Mouse (Mus musculus): ENCODE measurements around the gene Panx1. TPM values are rescaled to one million over a fixed set of nuclear protein-coding genes. Genes with fewer than 3 reads are reported as not detected.

Panx1 gene
- total RNA-seq, 2 experiments from 2014 or later: 14.7 to 15.0 TPM

- no peak for DNase-seq
Observed at GRCm38 (mm10) chr9:15023049-15023448, 22.2 kb downstream of the Panx1 start.

- no peak for DNase-seq
Observed at GRCm38 (mm10) chr9:15021156-15021555, 24.1 kb downstream of the Panx1 start.

GRCm38 (mm10) chr9:15020561-15021080 is 24.7 kb downstream of the Panx1 start:
- DNase-seq: no peak

GRCm38 (mm10) chr9:15018756-15019131 is 26.5 kb downstream of the Panx1 start:
- no peak for DNase-seq

GRCm38 (mm10) chr9:15017791-15018755 is 27.2 kb downstream of the Panx1 start:
- no peak for DNase-seq

GRCm38 (mm10) chr9:15015223-15015956 is 29.9 kb downstream of the Panx1 start:
- DNase-seq: peak; percentile 79

- DNase-seq: no peak
Observed at GRCm38 (mm10) chr9:15007566-15007965, 37.7 kb downstream of the Panx1 start.

- no peak for DNase-seq
Observed at GRCm38 (mm10) chr9:15004298-15004685, 41.0 kb downstream of the Panx1 start.

GRCm38 (mm10) chr9:15003676-15004297 is 41.5 kb downstream of the Panx1 start:
- no peak for DNase-seq

GRCm38 (mm10) chr9:15002995-15003613 is 42.2 kb downstream of the Panx1 start:
- no peak for DNase-seq

- no peak for DNase-seq
Observed at GRCm38 (mm10) chr9:14998790-14999189, 46.5 kb downstream of the Panx1 start.

- no peak for DNase-seq
Observed at GRCm38 (mm10) chr9:14997271-14998055, 47.8 kb downstream of the Panx1 start.

- no peak for DNase-seq
Observed at GRCm38 (mm10) chr9:14995525-14995924, 49.8 kb downstream of the Panx1 start.

- DNase-seq: no peak
Observed at GRCm38 (mm10) chr9:14988606-14989293, 56.5 kb downstream of the Panx1 start.

GRCm38 (mm10) chr9:14983141-14983540 is 62.1 kb downstream of the Panx1 start:
- no peak for DNase-seq

- DNase-seq: no peak
Observed at GRCm38 (mm10) chr9:14982683-14983082, 62.6 kb downstream of the Panx1 start.

- no peak for DNase-seq
Observed at GRCm38 (mm10) chr9:14981539-14982155, 63.6 kb downstream of the Panx1 start.

- DNase-seq: no peak
Observed at GRCm38 (mm10) chr9:14974251-14975232, 70.7 kb downstream of the Panx1 start.

- no peak for DNase-seq
Observed at GRCm38 (mm10) chr9:14973762-14974161, 71.5 kb downstream of the Panx1 start.
